Mouse (Mus musculus) ES-E14 (cell line): ENCODE measurements around the gene Ino80e.

Source experiments
- CHD2 ChIP-seq: IDR thresholded peaks from 2 replicates; pipeline ENCODE4 v1.6.1; 2014; ENCODE audit warnings: mild to moderate bottlenecking, low read depth, low read length, inconsistent platforms
- MAFK ChIP-seq: IDR thresholded peaks from 2 replicates; pipeline ENCODE4 v1.6.1; 2014; ENCODE audit warnings: mild to moderate bottlenecking, low read depth, low read length, inconsistent platforms; ENCODE audit not compliant: insufficient read depth
- ZC3H11A ChIP-seq: IDR thresholded peaks from 2 replicates; pipeline ENCODE4 v1.6.1; 2012; ENCODE audit warnings: low read depth, mild to moderate bottlenecking, inconsistent platforms, low read length, borderline replicate concordance

DNA sequence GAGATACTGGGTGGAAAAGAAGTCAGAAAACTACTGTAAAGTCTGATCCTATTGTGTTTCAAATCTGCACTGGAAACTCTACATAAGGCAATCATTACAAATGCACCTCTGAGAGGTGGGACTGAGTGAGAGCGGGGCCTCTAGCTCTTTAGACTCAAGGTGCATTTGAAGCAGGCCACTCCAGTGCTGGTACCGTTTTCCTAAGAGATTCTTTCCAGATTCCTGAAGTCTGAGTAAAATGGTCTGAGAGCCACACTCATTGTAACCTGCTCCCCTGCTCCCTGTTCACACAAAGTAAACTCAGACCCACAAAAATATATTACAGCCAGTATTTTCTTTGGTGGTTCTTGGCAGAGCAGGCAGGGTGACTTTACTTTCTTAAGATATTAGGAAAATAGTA, 5.4 kb upstream of the Ino80e start:
- TF ChIP-seq MAFK, result no peak
- TF ChIP-seq ZC3H11A, result no peak
- no peak for TF ChIP-seq CHD2
